ENCODE assay signal across 8 mouse cellular contexts in the genomic region with DNA sequence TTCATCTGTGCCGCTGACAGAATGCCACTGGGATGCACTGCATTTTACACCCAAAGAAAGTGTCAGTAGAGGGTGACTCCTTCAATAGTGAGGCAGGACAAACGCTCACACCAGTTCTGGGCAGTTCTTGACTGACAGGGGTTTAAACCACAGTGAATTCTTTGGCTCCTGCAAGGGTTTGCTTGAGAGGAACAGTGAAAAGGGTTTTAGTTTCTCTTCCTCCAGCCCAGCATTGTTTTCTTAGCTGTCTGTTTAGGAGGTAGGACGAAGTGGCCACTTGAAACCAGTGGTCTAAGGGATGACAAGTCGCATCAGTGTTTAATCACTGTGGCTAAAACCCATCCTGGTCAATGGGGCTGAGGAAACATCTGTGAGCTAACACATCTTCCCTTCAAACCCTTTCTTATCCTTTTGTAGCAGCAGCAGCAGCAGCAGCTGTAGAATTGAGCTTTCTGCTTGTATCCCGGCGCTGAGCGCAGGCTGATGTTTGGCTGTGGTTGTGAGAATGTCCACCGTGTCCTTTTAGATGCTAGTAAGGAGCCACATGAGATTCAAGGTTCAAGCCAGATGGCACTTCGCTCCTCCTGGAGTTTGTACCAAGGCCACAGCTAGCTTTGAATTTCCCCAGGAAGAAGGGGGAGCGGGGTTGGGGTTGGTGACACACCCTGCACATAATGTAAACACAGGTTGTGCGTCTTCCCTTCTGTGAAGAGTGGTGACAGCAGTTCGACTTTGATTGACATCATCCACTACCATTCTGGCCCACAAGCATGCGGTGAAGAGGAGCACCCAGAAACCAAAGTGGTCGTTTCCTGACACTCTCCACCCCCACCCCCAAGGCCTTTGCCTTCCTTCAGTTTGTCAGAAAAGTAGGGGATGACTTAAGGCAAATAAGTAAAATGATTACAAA.
DNase-seq lines count a peak whose midpoint lies in the region; ATAC-seq lines count a peak whose summit lies in the region.

No protein-coding gene starts in this region.

- 61% methylated on average over 14 of the region's 14 CpGs for WGBS in forebrain, embryonic 13.5 days
- WGBS in forebrain, embryonic 11.5 days = 65% methylated on average over 14 of the region's 14 CpGs
- WGBS in heart, embryonic 16.5 days = 36% methylated on average over 14 of the region's 14 CpGs
- WGBS in midbrain, embryonic 13.5 days = 49% methylated on average over 14 of the region's 14 CpGs

- no peaks in the 10 kb centered on the region for H3K9me3 ChIP-seq in forebrain, embryonic 13.5 days (replicated peaks)
- H3K9me3 ChIP-seq in forebrain, embryonic 11.5 days (ENCODE audit: control insufficient read depth, low read length) = no peaks in the 10 kb centered on the region
- no peaks in the 10 kb centered on the region for H3K9me3 ChIP-seq in heart, embryonic 16.5 days (replicated peaks; ENCODE audit: control insufficient read depth, low read length)
- no peaks in the 10 kb centered on the region for H3K9me3 ChIP-seq in midbrain, embryonic 13.5 days

- H3K4me3 ChIP-seq in forebrain, embryonic 13.5 days = no peak overlapping the region
- no peak overlapping the region for H3K4me3 ChIP-seq in forebrain, embryonic 11.5 days (ENCODE audit: low read depth, low read length)
- no peak overlapping the region for H3K4me3 ChIP-seq in heart, embryonic 16.5 days (ENCODE audit: low read length)
- H3K4me3 ChIP-seq in midbrain, embryonic 13.5 days (replicated peaks) = no peak overlapping the region

- H3K4me2 ChIP-seq in forebrain, embryonic 13.5 days = no peak overlapping the region
- H3K4me2 ChIP-seq in forebrain, embryonic 11.5 days (ENCODE audit: low read depth, low read length, severe bottlenecking) = no peak overlapping the region
- peak overlapping the region; percentile 4; the same call in 1 of the 2 replicates for H3K4me2 ChIP-seq in heart, embryonic 16.5 days (ENCODE audit: low read depth, low read length)
- H3K4me2 ChIP-seq in midbrain, embryonic 13.5 days (replicated peaks) = no peak overlapping the region

- no peak overlapping the region for H3K9ac ChIP-seq in forebrain, embryonic 13.5 days
- H3K9ac ChIP-seq in forebrain, embryonic 11.5 days (ENCODE audit: low read length) = no peak overlapping the region; the same call in 1 of the 2 replicates
- H3K9ac ChIP-seq in heart, embryonic 16.5 days (ENCODE audit: low read length) = no peak overlapping the region; the same call in 1 of the 2 replicates
- no peak overlapping the region; the same call in 1 of the 2 replicates for H3K9ac ChIP-seq in midbrain, embryonic 13.5 days (replicated peaks)

- H3K4me1 ChIP-seq in forebrain, embryonic 13.5 days = peaks cover 18% of the 10 kb centered on the region
- H3K4me1 ChIP-seq in forebrain, embryonic 11.5 days (replicated peaks; ENCODE audit: control insufficient read depth, insufficient read depth, low read length) = peaks cover 2% of the 10 kb centered on the region; the same call in 1 of the 2 replicates
- H3K4me1 ChIP-seq in heart, embryonic 16.5 days (ENCODE audit: control insufficient read depth, insufficient read depth, low read length) = peaks cover 16% of the 10 kb centered on the region
- peaks cover 26% of the 10 kb centered on the region for H3K4me1 ChIP-seq in midbrain, embryonic 13.5 days (replicated peaks)

- no peak for DNase-seq in forebrain, embryonic 11.5 days (ENCODE audit: low spot score)
- peak; percentile 79 for DNase-seq in 3T3-L1 (ENCODE audit: low read depth, low spot score)
- no peak for DNase-seq in right cerebral cortex, adult 18-20 months
- no peak for DNase-seq in adrenal gland, postnatal 25 days
- no peak for DNase-seq in right cerebral cortex, postnatal 14 days

- ATAC-seq in forebrain, embryonic 13.5 days = no peak
- no peak for ATAC-seq in forebrain, embryonic 11.5 days (replicated peaks; ENCODE audit: low FRiP score)
- ATAC-seq in heart, embryonic 16.5 days (replicated peaks; ENCODE audit: extremely low read depth, insufficient read depth, low FRiP score) = no peak
- 0 out of 2 replicates have a peak, but pooled peaks have one; percentile 43 for ATAC-seq in midbrain, embryonic 13.5 days

- H3K27ac ChIP-seq in forebrain, embryonic 13.5 days = peak overlapping the region; percentile 40; the same call in 1 of the 2 replicates
- H3K27ac ChIP-seq in forebrain, embryonic 11.5 days (ENCODE audit: low read depth, low read length) = no peak overlapping the region
- H3K27ac ChIP-seq in heart, embryonic 16.5 days (ENCODE audit: low read length) = peak overlapping the region; percentile 61
- H3K27ac ChIP-seq in midbrain, embryonic 13.5 days = 0 out of 2 replicates have a peak overlapping the region, but pooled peaks have one; percentile 15

- H3K36me3 ChIP-seq in forebrain, embryonic 13.5 days (ENCODE audit: poor library complexity, severe bottlenecking) = no peaks in the 10 kb centered on the region; the same call in 1 of the 2 replicates
- no peaks in the 10 kb centered on the region for H3K36me3 ChIP-seq in forebrain, embryonic 11.5 days (ENCODE audit: control insufficient read depth, insufficient read depth, low read length)
- H3K36me3 ChIP-seq in heart, embryonic 16.5 days (ENCODE audit: control insufficient read depth, insufficient read depth) = no peaks in the 10 kb centered on the region
- H3K36me3 ChIP-seq in midbrain, embryonic 13.5 days = no peaks in the 10 kb centered on the region

- no peaks in the 10 kb centered on the region for H3K27me3 ChIP-seq in forebrain, embryonic 13.5 days
- H3K27me3 ChIP-seq in forebrain, embryonic 11.5 days (ENCODE audit: control insufficient read depth, insufficient read depth, low read length) = no peaks in the 10 kb centered on the region
- H3K27me3 ChIP-seq in heart, embryonic 16.5 days (ENCODE audit: control insufficient read depth, insufficient read depth, low read length) = no peaks in the 10 kb centered on the region
- H3K27me3 ChIP-seq in midbrain, embryonic 13.5 days = no peaks in the 10 kb centered on the region
